Mouse (Mus musculus): ENCODE measurements around the gene Slc33a1. TPM values are rescaled to one million over a fixed set of nuclear protein-coding genes. Genes with fewer than 3 reads are reported as not detected.

The Slc33a1 gene
- polyA plus RNA-seq, 1 experiment = 6.5 TPM

GRCm38 (mm10) chr3:63919634-63920033 lies 44.9 kb downstream of the Slc33a1 start:
- Histone ChIP-seq H3K4me3 (ENCODE audit: extremely low read depth, insufficient read depth, insufficient read length) (no peak overlapping the region), H3K27me3 (ENCODE audit: control insufficient read depth, insufficient read depth, low read length) (no peaks in the 10 kb centered on the region), H3K27ac (ENCODE audit: insufficient read depth, low read length) (no peak overlapping the region), H3K4me1 (ENCODE audit: control insufficient read depth, insufficient read depth, insufficient read length) (no peaks in the 10 kb centered on the region), H3K36me3 (ENCODE audit: control insufficient read depth, insufficient read depth, low read length) (no peaks in the 10 kb centered on the region)
- 86% methylated on average over 3 of the region's 3 CpGs for WGBS
- peak in 1 of 2 experiments; percentile 36 for DNase-seq (ENCODE audit: low read depth in 1 of 2, low spot score in 2 of 2)
- TF ChIP-seq CTCF (IDR thresholded peaks at IDR 0.05; ENCODE audit: extremely low read depth, insufficient read depth, insufficient read length, insufficient replicate concordance) (peak; percentile 10; the same call in 1 of the 2 replicates), POLR2A (IDR thresholded peaks at IDR 0.05; ENCODE audit: low read depth, low read length) (no peak)

DNA sequence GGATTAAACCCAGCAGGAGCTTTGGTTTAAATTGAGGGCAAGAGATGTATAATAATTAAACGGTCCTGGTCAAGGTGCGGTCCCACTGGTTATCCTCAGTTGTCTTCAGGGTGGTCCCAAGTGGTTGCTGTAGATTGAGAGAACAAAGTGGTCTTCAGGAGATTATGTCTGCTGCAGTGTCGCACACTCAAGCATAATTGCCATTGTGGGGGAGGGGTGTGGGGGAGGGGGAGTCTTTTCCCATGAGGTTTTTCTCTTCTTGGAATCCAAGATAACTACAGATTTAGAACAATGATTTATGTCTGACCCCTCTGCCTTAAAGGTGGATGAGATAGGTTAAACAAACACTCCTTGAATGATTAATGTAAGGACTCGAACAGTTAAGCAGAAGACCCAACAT lies 54.3 kb downstream of the Slc33a1 start:
- WGBS = 91% methylated on average over 4 of the region's 4 CpGs
- TF ChIP-seq CTCF (IDR thresholded peaks at IDR 0.05; ENCODE audit: extremely low read depth, insufficient read depth, insufficient read length, insufficient replicate concordance) = no peak
- Histone ChIP-seq H3K36me3 (ENCODE audit: control insufficient read depth, insufficient read depth, low read length) (no peaks in the 10 kb centered on the region), H3K4me3 (ENCODE audit: extremely low read depth, insufficient read depth, insufficient read length) (no peak overlapping the region), H3K27ac (ENCODE audit: insufficient read depth, low read length) (no peak overlapping the region), H3K4me1 (ENCODE audit: control insufficient read depth, insufficient read depth, insufficient read length) (no peaks in the 10 kb centered on the region; the same call in 1 of the 2 replicates), H3K27me3 (ENCODE audit: control insufficient read depth, insufficient read depth, low read length) (0 out of 2 replicates have a peak, but pooled peaks cover under 1% of the 10 kb centered on the region)
- no peak for DNase-seq (ENCODE audit: low read depth in 1 of 2, low spot score in 2 of 2)

GRCm38 (mm10) chr3:63905241-63905640 lies 59.3 kb downstream of the Slc33a1 start:
- 0 out of 2 replicates have a peak, but pooled peaks cover 3% of the 10 kb centered on the region for H3K27me3 ChIP-seq (ENCODE audit: control insufficient read depth, insufficient read depth, low read length)
- no peaks in the 10 kb centered on the region; the same call in 1 of the 2 replicates for H3K4me1 ChIP-seq (ENCODE audit: control insufficient read depth, insufficient read depth, insufficient read length)
- H3K4me3 ChIP-seq (ENCODE audit: extremely low read depth, insufficient read depth, insufficient read length) = no peak overlapping the region
- H3K36me3 ChIP-seq (ENCODE audit: control insufficient read depth, insufficient read depth, low read length) = no peaks in the 10 kb centered on the region
- 2% methylated on average over 18 of the region's 18 CpGs for WGBS
- DNase-seq (ENCODE audit: low read depth in 1 of 2, low spot score in 2 of 2) = no peak
- no peak for TF ChIP-seq POLR2A (IDR thresholded peaks at IDR 0.05; ENCODE audit: low read depth, low read length)
- no peak for TF ChIP-seq CTCF (IDR thresholded peaks at IDR 0.05; ENCODE audit: extremely low read depth, insufficient read depth, insufficient read length, insufficient replicate concordance)
- no peak overlapping the region for H3K27ac ChIP-seq (ENCODE audit: insufficient read depth, low read length)

- Histone ChIP-seq H3K4me3 (ENCODE audit: extremely low read depth, insufficient read depth, insufficient read length) (no peak overlapping the region), H3K27me3 (ENCODE audit: control insufficient read depth, insufficient read depth, low read length) (peaks cover 8% of the 10 kb centered on the region), H3K36me3 (ENCODE audit: control insufficient read depth, insufficient read depth, low read length) (no peaks in the 10 kb centered on the region), H3K4me1 (ENCODE audit: control insufficient read depth, insufficient read depth, insufficient read length) (no peaks in the 10 kb centered on the region; the same call in 1 of the 2 replicates), H3K27ac (ENCODE audit: insufficient read depth, low read length) (no peak overlapping the region)
- no peak for DNase-seq (ENCODE audit: low read depth in 1 of 2, low spot score in 2 of 2)
- 92% methylated on average over 2 of the region's 2 CpGs for WGBS
- no peak for TF ChIP-seq POLR2A (IDR thresholded peaks at IDR 0.05; ENCODE audit: low read depth, low read length)
- no peak for TF ChIP-seq CTCF (IDR thresholded peaks at IDR 0.05; ENCODE audit: extremely low read depth, insufficient read depth, insufficient read length, insufficient replicate concordance)
Observed at GRCm38 (mm10) chr3:63904157-63904556, 60.4 kb downstream of the Slc33a1 start.

GRCm38 (mm10) chr3:63900021-63900571 lies 64.5 kb downstream of the Slc33a1 start:
- Histone ChIP-seq H3K27ac (ENCODE audit: insufficient read depth, low read length) (no peak overlapping the region), H3K36me3 (ENCODE audit: control insufficient read depth, insufficient read depth, low read length) (no peaks in the 10 kb centered on the region), H3K4me3 (ENCODE audit: extremely low read depth, insufficient read depth, insufficient read length) (no peak overlapping the region), H3K27me3 (ENCODE audit: control insufficient read depth, insufficient read depth, low read length) (peaks cover 9% of the 10 kb centered on the region), H3K4me1 (ENCODE audit: control insufficient read depth, insufficient read depth, insufficient read length) (no peaks in the 10 kb centered on the region)
- no peak for DNase-seq (ENCODE audit: low read depth in 1 of 2, low spot score in 2 of 2)
- 35% methylated on average over 12 of the region's 12 CpGs for WGBS
- TF ChIP-seq CTCF (IDR thresholded peaks at IDR 0.05; ENCODE audit: extremely low read depth, insufficient read depth, insufficient read length, insufficient replicate concordance) (no peak), POLR2A (IDR thresholded peaks at IDR 0.05; ENCODE audit: low read depth, low read length) (no peak)

GRCm38 (mm10) chr3:63899309-63899695 lies 65.3 kb downstream of the Slc33a1 start, which contains the start of gene Plch1:
Gene Plch1, minus strand, starts transcription at chr3:63899472.
- H3K36me3 ChIP-seq (ENCODE audit: control insufficient read depth, insufficient read depth, low read length) = no peaks in the 10 kb centered on the region
- peaks cover 9% of the 10 kb centered on the region for H3K27me3 ChIP-seq (ENCODE audit: control insufficient read depth, insufficient read depth, low read length)
- TF ChIP-seq POLR2A (IDR thresholded peaks at IDR 0.05; ENCODE audit: low read depth, low read length) = no peak
- no peak for TF ChIP-seq CTCF (IDR thresholded peaks at IDR 0.05; ENCODE audit: extremely low read depth, insufficient read depth, insufficient read length, insufficient replicate concordance)
- H3K27ac ChIP-seq (ENCODE audit: insufficient read depth, low read length) = no peak within 1 kb of the TSS
- peak within 1 kb of the TSS; percentile 37 for H3K4me3 ChIP-seq (ENCODE audit: extremely low read depth, insufficient read depth, insufficient read length)
- 2% methylated on average over 12 of the region's 12 CpGs for WGBS
- no peaks in the 10 kb centered on the region for H3K4me1 ChIP-seq (ENCODE audit: control insufficient read depth, insufficient read depth, insufficient read length)
- DNase-seq (ENCODE audit: low read depth in 1 of 2, low spot score in 2 of 2) = peak in 1 of 2 experiments; percentile 3

DNA sequence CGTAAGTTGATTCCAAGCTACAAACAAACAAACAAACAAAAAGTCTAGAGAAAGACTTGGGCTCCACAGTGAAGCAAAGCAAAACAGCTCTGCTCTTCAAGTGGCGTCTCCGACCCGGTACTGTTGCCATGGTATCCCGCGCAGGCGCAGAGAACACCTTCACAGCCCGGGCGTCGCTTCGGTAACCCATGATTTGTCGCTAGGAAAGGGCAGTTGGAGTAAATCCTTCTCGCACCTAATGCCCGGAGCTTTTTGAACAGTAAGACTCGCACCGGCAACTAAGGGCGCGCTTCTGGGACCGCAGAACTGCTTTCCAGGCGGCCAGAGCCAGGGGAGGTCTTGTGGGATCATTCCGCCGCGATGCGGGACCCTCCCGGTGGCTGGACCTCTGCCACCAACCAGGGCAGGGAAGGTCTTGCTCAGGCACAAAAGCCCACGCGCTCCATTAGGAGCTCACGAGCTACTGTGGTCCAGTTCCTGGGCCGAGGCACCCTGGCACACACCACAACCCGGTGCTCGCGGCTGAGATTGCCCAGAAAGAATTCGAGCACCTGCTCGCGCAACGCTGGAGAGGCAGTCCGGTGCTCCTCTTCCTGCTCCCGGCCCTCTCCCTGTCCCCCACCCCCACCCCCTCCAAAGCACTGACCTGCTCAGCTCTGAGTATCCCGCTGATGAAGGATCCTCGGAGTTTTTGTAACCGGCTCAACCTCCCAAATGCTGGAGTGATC lies 65.8 kb downstream of the Slc33a1 start:
- H3K27ac ChIP-seq (ENCODE audit: insufficient read depth, low read length) = no peak overlapping the region
- WGBS = 2% methylated on average over 41 of the region's 41 CpGs

More for the DNA sequence above, 65.8 kb downstream of the Slc33a1 start:
- no peaks in the 10 kb centered on the region for H3K36me3 ChIP-seq (ENCODE audit: control insufficient read depth, insufficient read depth, low read length)
- H3K4me1 ChIP-seq (ENCODE audit: control insufficient read depth, insufficient read depth, insufficient read length) = no peaks in the 10 kb centered on the region
- peak in 1 of 2 experiments; percentile 36 for DNase-seq (ENCODE audit: low read depth in 1 of 2, low spot score in 2 of 2)
- H3K27me3 ChIP-seq (ENCODE audit: control insufficient read depth, insufficient read depth, low read length) = peaks cover 9% of the 10 kb centered on the region
- TF ChIP-seq CTCF (IDR thresholded peaks at IDR 0.05; ENCODE audit: extremely low read depth, insufficient read depth, insufficient read length, insufficient replicate concordance) (no peak), POLR2A (IDR thresholded peaks at IDR 0.05; ENCODE audit: low read depth, low read length) (no peak)
- peak overlapping the region; percentile 37; the same call in 1 of the 2 replicates for H3K4me3 ChIP-seq (ENCODE audit: extremely low read depth, insufficient read depth, insufficient read length)

Data from spleen, adult 2 months (tissue).